Mouse (Mus musculus) lung, adult 2 months (tissue): ENCODE measurements around the gene Pcbp2.

Experiments
- CTCF ChIP-seq: fragments of 200-500 bp; IDR thresholded peaks from 2 replicates; pipeline ENCODE4 v1.5.1; 2011; ENCODE audit warnings: mild to moderate bottlenecking, low read length, control low read depth; ENCODE audit not compliant: insufficient read depth
- POLR2A ChIP-seq: fragments of 200-500 bp; IDR thresholded peaks from 2 replicates; pipeline ENCODE4 v1.6.1; 2011; ENCODE audit warnings: low read depth, mild to moderate bottlenecking, control low read depth, low read length, borderline replicate concordance; ENCODE audit errors: extremely low read depth

DNA sequence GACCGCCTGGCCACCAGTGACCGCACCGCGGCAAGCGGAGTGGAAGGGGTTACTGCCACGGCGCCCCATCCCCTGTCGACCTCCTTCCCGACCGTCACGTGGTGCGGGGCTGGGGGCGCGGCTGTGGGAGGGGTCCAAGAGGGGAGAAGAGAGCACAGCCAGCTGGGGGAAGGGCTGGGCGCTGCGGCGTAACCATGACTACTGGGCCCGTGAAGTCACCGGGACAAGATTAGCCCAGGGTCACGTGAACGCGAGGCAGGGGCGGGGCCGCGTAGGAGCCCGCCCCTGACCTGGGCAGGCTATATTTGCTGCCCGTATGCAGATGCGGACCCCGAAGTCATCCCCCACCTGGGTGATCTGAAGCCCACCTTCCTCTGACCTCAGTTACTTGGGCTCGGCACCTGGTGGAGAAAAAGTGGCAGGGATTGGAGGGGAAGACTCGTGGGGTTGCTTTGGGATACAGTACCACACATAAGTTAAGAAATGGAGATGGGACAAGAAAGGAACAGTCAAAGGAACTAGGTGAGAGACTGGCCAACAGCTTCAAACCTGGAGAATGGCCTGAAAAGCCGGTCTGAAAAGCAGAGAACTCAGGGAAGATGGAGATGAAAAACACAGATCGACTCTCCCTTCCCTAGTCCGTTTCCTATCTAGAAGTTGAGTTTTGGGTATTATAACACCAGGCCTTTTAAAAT is 40.4 kb downstream of the Pcbp2 start:
- TF ChIP-seq CTCF = no peak
- TF ChIP-seq POLR2A = no peak
